Mouse (Mus musculus) CH12.LX (cell line): ENCODE measurements around the gene Aarsd1. TPM values are rescaled to one million over a fixed set of nuclear protein-coding genes. Genes with fewer than 3 reads are reported as not detected.
A peak's percentile ranks its signal among the peaks of the same experiment; 100 is the strongest.

Experiments
- DNase-seq: peaks from one replicate; pipeline ENCODE4 v3.0.0-alpha.2; 2013; ENCODE audit errors: extremely low read depth
- H3K27ac ChIP-seq: 2 replicates; pipeline ENCODE4 v1.5.1; 2012; ENCODE audit warnings: low read depth, mild to moderate bottlenecking, control low read depth, moderate library complexity; ENCODE audit not compliant: insufficient read depth
- H3K27me3 ChIP-seq: replicated peaks from 2 replicates; pipeline ENCODE3; 2012; ENCODE audit warnings: inconsistent platforms
- H3K36me3 ChIP-seq, 2 experiments: replicated peaks in 1 of 2; 2 replicates each; pipeline versions ENCODE3 to v1.6.1; 2012; ENCODE audit warnings: inconsistent platforms in 1 of 2, low read length in 1 of 2, mild to moderate bottlenecking in 1 of 2, mixed read lengths in 1 of 2, moderate library complexity in 1 of 2; ENCODE audit not compliant: control insufficient read depth in 1 of 2, insufficient read depth in 1 of 2
- H3K4me1 ChIP-seq, 2 experiments: 2 replicates each; pipeline ENCODE4 v1.6.1; 2012; ENCODE audit warnings: inconsistent platforms in 1 of 2, moderate library complexity in 1 of 2; ENCODE audit not compliant: insufficient read depth in 2 of 2, control insufficient read depth in 1 of 2
- H3K4me2 ChIP-seq: 2 replicates; pipeline ENCODE4 v1.6.1; 2012; ENCODE audit warnings: low read depth, mild to moderate bottlenecking, control low read depth; ENCODE audit not compliant: poor library complexity, insufficient read depth, severe bottlenecking
- H3K4me3 ChIP-seq, 3 experiments: fragments of 150-350 bp in 1 of 3; sonication (generic) in 1 of 3; replicated peaks in 1 of 3; 2 replicates each; pipeline versions ENCODE3 to v1.5.1; 2011 to 2012; ENCODE audit warnings: low read depth in 2 of 3, low read length in 2 of 3, mild to moderate bottlenecking in 2 of 3, moderate library complexity in 2 of 3, control low read depth in 1 of 3, improper control_type of control experiment in 1 of 3, inconsistent platforms in 1 of 3, mixed read lengths in 1 of 3; ENCODE audit not compliant: poor library complexity in 1 of 3
- H3K79me2 ChIP-seq: replicated peaks from 2 replicates; pipeline ENCODE4 v1.6.1; 2012; ENCODE audit warnings: mild to moderate bottlenecking, moderate library complexity; ENCODE audit not compliant: control insufficient read depth, poor library complexity, insufficient read depth, severe bottlenecking; ENCODE audit errors: extremely low read depth
- H3K9ac ChIP-seq: 2 replicates; pipeline ENCODE4 v1.6.1; 2012; ENCODE audit warnings: low read depth, mild to moderate bottlenecking, control low read depth, moderate library complexity; ENCODE audit not compliant: insufficient read depth
- H3K9me3 ChIP-seq: replicated peaks from 2 replicates; pipeline ENCODE3; 2012; ENCODE audit warnings: low read length, inconsistent platforms, mixed read lengths
- BHLHE40 ChIP-seq: IDR thresholded peaks from 2 replicates; pipeline ENCODE4 v1.6.1; 2011; ENCODE audit warnings: mild to moderate bottlenecking, low read depth, low read length, improper control_type of control experiment
- CHD2 ChIP-seq: IDR thresholded peaks from 2 replicates; pipeline ENCODE4 v1.6.1; 2011; ENCODE audit warnings: low read length, improper control_type of control experiment
- CTCF ChIP-seq, 2 experiments: IDR thresholded peaks in 1 of 2; conservative IDR thresholded peaks in 1 of 2; 2 replicates each; pipeline ENCODE4 v1.5.1; 2011 to 2012; ENCODE audit warnings: low read depth in 2 of 2, low read length in 2 of 2, improper control_type of control experiment in 1 of 2, inconsistent platforms in 1 of 2, mild to moderate bottlenecking in 1 of 2, moderate library complexity in 1 of 2
- E2F4 ChIP-seq: IDR thresholded peaks from 2 replicates; pipeline ENCODE4 v1.6.1; 2011; ENCODE audit warnings: low read depth, low read length, improper control_type of control experiment; ENCODE audit not compliant: insufficient replicate concordance
- ELF1 ChIP-seq: IDR thresholded peaks from 2 replicates; pipeline ENCODE4 v1.6.1; 2014; ENCODE audit warnings: low read depth, mild to moderate bottlenecking, inconsistent platforms, low read length, improper control_type of control experiment
- EP300 ChIP-seq: IDR thresholded peaks from 2 replicates; pipeline ENCODE4 v1.6.1; 2011; ENCODE audit warnings: low read length, improper control_type of control experiment
- ETS1 ChIP-seq: conservative IDR thresholded peaks from 2 replicates; pipeline ENCODE4 v1.6.1; 2012; ENCODE audit warnings: low read depth, mild to moderate bottlenecking, inconsistent platforms, low read length, improper control_type of control experiment, moderate library complexity
- HCFC1 ChIP-seq: IDR thresholded peaks from 2 replicates; pipeline ENCODE4 v1.6.1; 2012; ENCODE audit warnings: low read depth, mild to moderate bottlenecking, inconsistent platforms, low read length, improper control_type of control experiment
- IRF4 ChIP-seq: IDR thresholded peaks from 2 replicates; pipeline ENCODE4 v1.6.1; 2014; ENCODE audit warnings: low read depth, mild to moderate bottlenecking, inconsistent platforms, low read length, improper control_type of control experiment
- JUND ChIP-seq: conservative IDR thresholded peaks from 2 replicates; pipeline ENCODE4 v1.6.1; 2011; ENCODE audit warnings: low read depth, low read length, improper control_type of control experiment
- KAT2A ChIP-seq: IDR thresholded peaks from 2 replicates; pipeline ENCODE4 v1.6.1; 2012; ENCODE audit warnings: low read length, improper control_type of control experiment, inconsistent platforms; ENCODE audit not compliant: insufficient replicate concordance
- MAFK ChIP-seq: IDR thresholded peaks from 2 replicates; pipeline ENCODE4 v1.6.1; 2011; ENCODE audit warnings: low read length, improper control_type of control experiment; ENCODE audit not compliant: insufficient replicate concordance
- MAX ChIP-seq: IDR thresholded peaks from 2 replicates; pipeline ENCODE4 v1.6.1; 2011; ENCODE audit warnings: low read length, improper control_type of control experiment
- MAZ ChIP-seq: IDR thresholded peaks from 2 replicates; pipeline ENCODE4 v1.6.1; 2012; ENCODE audit warnings: low read depth, mild to moderate bottlenecking, inconsistent platforms, low read length, improper control_type of control experiment, moderate library complexity
- MEF2A ChIP-seq: IDR thresholded peaks from 2 replicates; pipeline ENCODE4 v1.6.1; 2014; ENCODE audit warnings: low read depth, mild to moderate bottlenecking, inconsistent platforms, low read length, improper control_type of control experiment, borderline replicate concordance
- MXI1 ChIP-seq: IDR thresholded peaks from 2 replicates; pipeline ENCODE4 v1.6.1; 2011; ENCODE audit warnings: mild to moderate bottlenecking, low read depth, low read length, improper control_type of control experiment
- MYC ChIP-seq: IDR thresholded peaks from 2 replicates; pipeline ENCODE4 v1.6.1; 2011; ENCODE audit warnings: low read depth, mild to moderate bottlenecking, improper control_type of control experiment, low read length
- NRF1 ChIP-seq: IDR thresholded peaks from 2 replicates; pipeline ENCODE4 v1.6.1; 2014; ENCODE audit warnings: low read depth, mild to moderate bottlenecking, inconsistent platforms, low read length, improper control_type of control experiment, moderate library complexity
- POLR2A ChIP-seq: IDR thresholded peaks from 2 replicates; pipeline ENCODE4 v1.6.1; 2011; ENCODE audit warnings: low read depth, mild to moderate bottlenecking, improper control_type of control experiment, low read length
- POLR2AphosphoS2 ChIP-seq: IDR thresholded peaks from 2 replicates; pipeline ENCODE4 v1.6.1; 2011; ENCODE audit warnings: low read depth, low read length, improper control_type of control experiment
- RAD21 ChIP-seq: IDR thresholded peaks from 2 replicates; pipeline ENCODE4 v1.6.1; 2011; ENCODE audit warnings: low read depth, mild to moderate bottlenecking, low read length, improper control_type of control experiment, moderate library complexity
- RCOR1 ChIP-seq: conservative IDR thresholded peaks from 2 replicates; pipeline ENCODE4 v1.6.1; 2012; ENCODE audit warnings: low read depth, mild to moderate bottlenecking, inconsistent platforms, low read length, improper control_type of control experiment
- SIN3A ChIP-seq: IDR thresholded peaks from 2 replicates; pipeline ENCODE4 v1.6.1; 2012; ENCODE audit warnings: low read length, improper control_type of control experiment, inconsistent platforms
- TBP ChIP-seq: conservative IDR thresholded peaks from 2 replicates; pipeline ENCODE4 v1.6.1; 2011; ENCODE audit warnings: low read depth, low read length, improper control_type of control experiment
- TCF12 ChIP-seq: IDR thresholded peaks from 2 replicates; pipeline ENCODE4 v1.6.1; 2014; ENCODE audit warnings: low read depth, mild to moderate bottlenecking, inconsistent platforms, low read length, improper control_type of control experiment
- USF1 ChIP-seq: IDR thresholded peaks from 2 replicates; pipeline ENCODE4 v1.6.1; 2014; ENCODE audit warnings: low read depth, mild to moderate bottlenecking, inconsistent platforms, low read length, improper control_type of control experiment
- USF2 ChIP-seq: conservative IDR thresholded peaks from 2 replicates; pipeline ENCODE4 v1.6.1; 2011; ENCODE audit warnings: low read depth, low read length, improper control_type of control experiment
- ZC3H11A ChIP-seq: IDR thresholded peaks from 2 replicates; pipeline ENCODE4 v1.6.1; 2012; ENCODE audit warnings: low read depth, mild to moderate bottlenecking, inconsistent platforms, low read length, improper control_type of control experiment
- ZMIZ1 ChIP-seq: IDR thresholded peaks from 2 replicates; pipeline ENCODE4 v1.6.1; 2012; ENCODE audit warnings: low read depth, mild to moderate bottlenecking, inconsistent platforms, low read length, improper control_type of control experiment
- ZNF384 ChIP-seq: IDR thresholded peaks from 2 replicates; pipeline ENCODE4 v1.6.1; 2012; ENCODE audit warnings: low read depth, low read length, improper control_type of control experiment, inconsistent platforms
- dilution Hi-C: fragments of 300-500 bp; cut with MboI; formaldehyde crosslinking; loops from 2 replicates; pipeline ENCODE4 v1.14.3; 2020; ENCODE audit warnings: low sequenced_read_pairs; ENCODE audit not compliant: extremely low pct_unique_long_range_greater_than_20kb, extremely low pct_ligation_motif_present
- in situ Hi-C: fragments of 300-500 bp; cut with MboI; formaldehyde crosslinking; loops from 3 replicates; pipeline ENCODE4 v1.14.3; 2019; ENCODE audit warnings: low sequenced_read_pairs, low pct_ligation_motif_present, low pct_unique_long_range_greater_than_20kb, mixed read lengths
- polyA plus RNA-seq: library from polyadenylated mRNA; unstranded; fragments of >175 nt; gene quantifications from 2 replicates; pipeline ENCODE4 v1.2.1, GENCODE M21; 2012; ENCODE audit warnings: low read depth; ENCODE audit not compliant: insufficient read length
- total RNA-seq, 2 experiments: library from RNA; depleted of rRNA; stranded (reverse); fragments of 300-350 nt in 1 of 2; fragments of >200 nt in 1 of 2; gene quantifications; 2 replicates each; pipeline ENCODE4 v1.2.3; 2012 to 2014

Aarsd1 gene
- total and polyA plus RNA-seq, 3 experiments: 81.5 to 133 (median 84.5) TPM

DNA sequence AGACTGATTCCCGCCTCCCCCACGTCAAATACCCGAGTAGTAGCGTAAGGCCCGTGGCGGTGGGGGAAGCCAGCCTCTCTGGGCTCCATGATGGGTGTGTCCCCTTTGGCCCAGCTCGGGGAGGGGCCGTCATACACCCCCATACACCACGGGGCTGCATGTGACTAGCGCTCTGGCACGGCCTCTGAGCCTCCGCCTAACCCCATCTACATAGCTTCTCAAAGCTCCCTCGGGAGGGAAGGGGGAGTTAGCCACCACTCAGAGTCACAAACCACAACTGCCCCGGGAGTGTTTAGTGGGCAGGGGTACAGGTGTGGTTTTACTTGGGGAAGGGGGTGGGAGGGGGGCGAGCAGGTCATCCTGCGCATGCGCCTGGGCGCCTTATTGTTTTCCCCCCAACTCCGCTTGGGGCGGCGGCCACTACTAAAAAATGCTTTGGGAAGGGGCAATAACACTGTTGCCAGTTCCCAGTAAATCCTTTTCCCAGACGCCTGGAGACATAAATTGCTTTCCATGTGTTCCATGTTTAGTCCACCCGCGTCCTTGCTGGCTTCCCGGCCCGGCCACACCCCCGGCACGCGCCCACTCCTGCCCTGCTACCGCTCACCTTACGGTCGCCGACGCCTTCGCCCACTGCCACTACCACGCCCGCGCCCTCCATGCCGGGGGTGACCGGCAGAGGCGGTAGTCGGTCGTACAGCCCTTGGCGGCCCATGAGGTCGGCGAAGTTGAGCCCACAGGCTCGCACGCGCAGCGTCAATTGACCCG is 47.9 kb upstream of the Aarsd1 start:
- peak overlapping the region; percentile 89 for H3K4me2 ChIP-seq
- dilution Hi-C loops: no loop called here
- peak overlapping the region; percentile 70 for H3K27ac ChIP-seq
- H3K4me3 ChIP-seq: peak overlapping the region; percentile 59 to 96 (median 63)
- H3K9me3 ChIP-seq: no peaks in the 10 kb centered on the region
- in situ Hi-C loops: no loop called here
- H3K4me1 ChIP-seq: peaks cover 21 to 59% of the 10 kb centered on the region in 2 experiments
- no peaks in the 10 kb centered on the region for H3K79me2 ChIP-seq
- H3K9ac ChIP-seq: peak overlapping the region; percentile 24
- TF ChIP-seq TCF12: 0 out of 2 replicates have a peak, but pooled peaks have one; percentile 61
- TF ChIP-seq ZMIZ1: no peak
- no peak for TF ChIP-seq HCFC1
- TF ChIP-seq SIN3A: no peak; the same call in 1 of the 2 replicates
- TF ChIP-seq IRF4: peak; percentile 31; the same call in 1 of the 2 replicates
- peak; percentile 62; the same call in 1 of the 2 replicates for TF ChIP-seq MEF2A
- TF ChIP-seq NRF1: peak; percentile 91
- TF ChIP-seq USF1: peak; percentile 38; the same call in 1 of the 2 replicates
- no peak for TF ChIP-seq EP300
- TF ChIP-seq POLR2AphosphoS2: no peak
- peak; percentile 71 for TF ChIP-seq ETS1
- TF ChIP-seq CTCF (conservative IDR thresholded peaks at IDR 0.05 in 1 of 2, IDR thresholded peaks at IDR 0.05 in 1 of 2; ENCODE audit: low read depth in 2 of 2, low read length in 2 of 2): peak in 1 of 2 experiments; percentile 17; a peak in 1 of 4 replicates
- TF ChIP-seq KAT2A: 0 out of 2 replicates have a peak, but pooled peaks have one; percentile 9
- TF ChIP-seq TBP: no peak
- peak; percentile 95 for TF ChIP-seq MAZ
- peak; percentile 54 for TF ChIP-seq MYC
- TF ChIP-seq ZC3H11A: no peak
- TF ChIP-seq ELF1: peak; percentile 30; the same call in 1 of the 2 replicates
- TF ChIP-seq RCOR1: no peak
- no peak for TF ChIP-seq E2F4
- no peak; the same call in 1 of the 2 replicates for TF ChIP-seq POLR2A
- peak; percentile 12; the same call in 1 of the 2 replicates for TF ChIP-seq USF2
- no peak for TF ChIP-seq JUND
- TF ChIP-seq BHLHE40: peak; percentile 94
- peak; percentile 79 for TF ChIP-seq MXI1
- TF ChIP-seq MAFK: peak; percentile 62; the same call in 1 of the 2 replicates
- peak; percentile 58; the same call in 1 of the 2 replicates for TF ChIP-seq MAX
- no peak for TF ChIP-seq ZNF384
- TF ChIP-seq RAD21: no peak; the same call in 1 of the 2 replicates
- 0 out of 2 replicates have a peak, but pooled peaks have one; percentile 32 for TF ChIP-seq CHD2
- H3K36me3 ChIP-seq: peaks cover 13 to 21% of the 10 kb centered on the region in 2 experiments
- H3K27me3 ChIP-seq: peaks cover 22% of the 10 kb centered on the region
- peak; percentile 92 for DNase-seq
